Mouse (Mus musculus) midbrain, embryonic 13.5 days (tissue): ENCODE data around the gene Sema4b. TPM values are rescaled to one million over a fixed set of nuclear protein-coding genes. Genes with fewer than 3 reads are reported as not detected.
A peak's percentile ranks its signal among the peaks of the same experiment; 100 is the strongest.

ENCODE experiments used
- ATAC-seq: fragments of 200-750 bp; cut with Nextera tagmentation; 2 replicates; pipeline ENCODE4 v1.8.0; 2017; ENCODE audit warnings: mild to moderate bottlenecking, moderate TSS enrichment, moderate library complexity
- H3K27ac ChIP-seq: fragments of 300-500 bp; sonication (generic); 2 replicates; pipeline ENCODE4 v1.5.1; 2015; ENCODE audit warnings: inconsistent platforms, mild to moderate bottlenecking, moderate library complexity
- H3K27me3 ChIP-seq: fragments of 300-500 bp; sonication (generic); 2 replicates; pipeline ENCODE4 v1.6.1; 2015; ENCODE audit warnings: mild to moderate bottlenecking, inconsistent platforms
- H3K36me3 ChIP-seq: fragments of 300-500 bp; sonication (generic); 2 replicates; pipeline ENCODE4 v1.6.1; 2015; ENCODE audit warnings: mild to moderate bottlenecking, inconsistent platforms
- H3K4me1 ChIP-seq: fragments of 300-500 bp; sonication (generic); replicated peaks from 2 replicates; pipeline ENCODE4 v1.6.1; 2015; ENCODE audit warnings: inconsistent platforms
- H3K4me2 ChIP-seq: fragments of 300-500 bp; sonication (generic); replicated peaks from 2 replicates; pipeline ENCODE4 v1.6.1; 2015; ENCODE audit warnings: moderate library complexity, mild to moderate bottlenecking, inconsistent platforms
- H3K4me3 ChIP-seq: fragments of 300-500 bp; sonication (generic); replicated peaks from 2 replicates; pipeline ENCODE4 v1.5.1; 2015; ENCODE audit warnings: mild to moderate bottlenecking, inconsistent platforms
- H3K9ac ChIP-seq: fragments of 300-500 bp; sonication (generic); replicated peaks from 2 replicates; pipeline ENCODE4 v1.6.1; 2015; ENCODE audit warnings: mild to moderate bottlenecking, inconsistent platforms
- H3K9me3 ChIP-seq: fragments of 300-500 bp; sonication (generic); 2 replicates; pipeline ENCODE4 v1.6.1; 2016; ENCODE audit warnings: mild to moderate bottlenecking, inconsistent platforms
- WGBS: fragments of 180-500 bp; shearing (Covaris S2); methylation state at CpG from one replicate; pipeline ENCODE4 v1.1.7; 2015; 5-methylcytosine and 5-hydroxymethylcytosine counted together
- polyA plus RNA-seq: library from polyadenylated mRNA; unstranded; fragments of >200 nt; fragmentation: Nextera tagmentation; extraction: Ambion mirVana; gene quantifications from 2 replicates; pipeline ENCODE4 v1.2.1, GENCODE M21; 2015

The Sema4b gene
- 22.8 and 24.0 TPM in 2 replicates for polyA plus RNA-seq

DNA sequence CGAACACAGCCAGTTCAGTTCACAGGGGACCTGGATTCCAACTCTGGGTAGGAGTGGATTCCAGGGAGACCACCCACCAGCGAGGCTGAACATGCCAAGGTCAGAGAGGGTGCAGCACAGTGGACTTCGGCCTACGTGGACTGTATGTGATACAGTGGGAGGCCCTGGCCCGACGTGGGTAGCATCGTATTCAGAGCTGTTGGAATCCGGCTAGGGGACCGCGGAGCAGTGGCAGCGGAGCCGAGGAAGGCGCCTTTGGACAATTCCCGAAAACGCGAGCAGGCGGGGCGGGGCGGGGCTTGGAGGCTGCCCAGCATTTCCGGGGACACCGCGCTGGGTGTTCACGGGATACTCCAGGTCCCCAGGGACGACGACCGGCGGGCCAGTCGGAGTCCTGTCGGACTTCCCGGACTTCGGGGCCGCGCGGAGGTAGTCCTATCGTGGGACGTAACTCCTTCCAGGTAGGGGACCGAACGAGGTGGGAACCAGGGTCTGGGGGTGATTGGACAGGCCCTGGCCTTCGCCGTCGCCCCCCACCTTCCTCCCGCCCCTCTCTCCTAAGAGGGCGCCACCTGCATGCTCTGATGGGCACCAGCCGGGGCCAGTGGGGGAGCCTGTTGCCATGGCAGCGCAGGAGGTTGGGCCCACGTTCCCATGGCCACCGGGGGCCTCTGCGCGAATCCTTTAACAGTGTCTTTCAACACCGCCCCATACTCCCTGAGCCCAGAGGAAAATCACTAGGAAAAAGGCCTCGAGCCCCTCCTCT is at the start of gene Sema4b:
TSS of gene Sema4b (plus strand) at position 311 of the 766 bp plus-strand sequence.
- peak; percentile 96 for ATAC-seq
- Histone ChIP-seq H3K36me3 (no peaks in the 10 kb centered on the region), H3K4me3 (peak within 1 kb of the TSS; percentile 52), H3K9ac (peak within 1 kb of the TSS; percentile 67), H3K4me1 (peaks cover 48% of the 10 kb centered on the region), H3K9me3 (no peaks in the 10 kb centered on the region), H3K4me2 (peak within 1 kb of the TSS; percentile 68), H3K27me3 (no peaks in the 10 kb centered on the region; the same call in 1 of the 2 replicates), H3K27ac (peak within 1 kb of the TSS; percentile 90)
- WGBS: under 1% methylated on average over 50 of the region's 51 CpGs

DNA sequence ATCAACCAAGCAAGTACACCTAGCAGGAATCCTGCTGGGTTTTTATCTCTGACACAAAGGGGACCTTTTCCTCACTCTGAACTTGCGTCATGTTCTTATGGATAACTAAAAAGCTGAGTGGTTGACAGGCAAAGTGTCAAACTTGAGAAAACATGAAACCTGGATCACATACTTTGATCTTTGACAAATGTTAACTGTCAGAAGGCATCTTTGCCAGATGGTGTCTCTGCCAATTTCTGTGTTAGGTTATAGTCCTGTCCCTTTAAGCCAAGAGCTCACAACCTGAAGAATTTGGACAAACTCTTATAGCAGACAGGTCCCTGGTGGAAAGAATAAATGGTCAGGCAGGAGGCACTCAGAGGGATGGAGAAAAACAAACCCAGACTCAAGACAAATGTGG is 48.3 kb upstream of the Sema4b start:
- Histone ChIP-seq H3K4me2 (no peak overlapping the region), H3K4me3 (no peak overlapping the region), H3K9ac (no peak overlapping the region), H3K4me1 (peaks cover 7% of the 10 kb centered on the region), H3K9me3 (peaks cover 10% of the 10 kb centered on the region), H3K27ac (no peak overlapping the region), H3K36me3 (no peaks in the 10 kb centered on the region), H3K27me3 (no peaks in the 10 kb centered on the region)
- ATAC-seq: no peak
- WGBS: 77% methylated on average over 1 of the region's 1 CpGs

DNA sequence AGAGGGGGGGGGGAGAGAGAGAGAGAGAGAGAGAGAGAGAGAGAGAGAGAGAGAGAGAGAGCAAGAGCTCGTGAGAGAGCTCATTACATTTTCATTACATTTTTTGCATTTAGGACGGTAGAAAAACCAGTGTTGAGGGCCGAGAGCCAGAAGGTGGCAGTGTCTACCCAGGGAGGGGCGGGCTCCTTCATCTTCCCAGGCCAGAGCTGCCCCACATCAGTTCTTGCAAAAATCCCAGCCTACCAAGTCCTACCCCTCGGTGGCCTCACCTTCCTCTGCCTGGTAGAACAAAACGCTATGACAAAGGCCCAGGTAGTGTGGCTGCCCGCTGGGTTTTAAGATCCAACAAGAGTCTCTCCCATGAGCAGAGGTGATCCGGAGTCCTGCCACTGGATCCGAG is 45.8 kb upstream of the Sema4b start:
- no peak overlapping the region for H3K4me3 ChIP-seq
- WGBS: 15% methylated on average over 9 of the region's 9 CpGs
- H3K9me3 ChIP-seq: peaks cover 10% of the 10 kb centered on the region
- 0 out of 2 replicates have a peak overlapping the region, but pooled peaks have one; percentile 9 for H3K4me2 ChIP-seq
- H3K27ac ChIP-seq: no peak overlapping the region
- peaks cover 11% of the 10 kb centered on the region for H3K4me1 ChIP-seq
- H3K27me3 ChIP-seq: no peaks in the 10 kb centered on the region
- H3K36me3 ChIP-seq: no peaks in the 10 kb centered on the region
- H3K9ac ChIP-seq: no peak overlapping the region
- ATAC-seq: peak; percentile 88

DNA sequence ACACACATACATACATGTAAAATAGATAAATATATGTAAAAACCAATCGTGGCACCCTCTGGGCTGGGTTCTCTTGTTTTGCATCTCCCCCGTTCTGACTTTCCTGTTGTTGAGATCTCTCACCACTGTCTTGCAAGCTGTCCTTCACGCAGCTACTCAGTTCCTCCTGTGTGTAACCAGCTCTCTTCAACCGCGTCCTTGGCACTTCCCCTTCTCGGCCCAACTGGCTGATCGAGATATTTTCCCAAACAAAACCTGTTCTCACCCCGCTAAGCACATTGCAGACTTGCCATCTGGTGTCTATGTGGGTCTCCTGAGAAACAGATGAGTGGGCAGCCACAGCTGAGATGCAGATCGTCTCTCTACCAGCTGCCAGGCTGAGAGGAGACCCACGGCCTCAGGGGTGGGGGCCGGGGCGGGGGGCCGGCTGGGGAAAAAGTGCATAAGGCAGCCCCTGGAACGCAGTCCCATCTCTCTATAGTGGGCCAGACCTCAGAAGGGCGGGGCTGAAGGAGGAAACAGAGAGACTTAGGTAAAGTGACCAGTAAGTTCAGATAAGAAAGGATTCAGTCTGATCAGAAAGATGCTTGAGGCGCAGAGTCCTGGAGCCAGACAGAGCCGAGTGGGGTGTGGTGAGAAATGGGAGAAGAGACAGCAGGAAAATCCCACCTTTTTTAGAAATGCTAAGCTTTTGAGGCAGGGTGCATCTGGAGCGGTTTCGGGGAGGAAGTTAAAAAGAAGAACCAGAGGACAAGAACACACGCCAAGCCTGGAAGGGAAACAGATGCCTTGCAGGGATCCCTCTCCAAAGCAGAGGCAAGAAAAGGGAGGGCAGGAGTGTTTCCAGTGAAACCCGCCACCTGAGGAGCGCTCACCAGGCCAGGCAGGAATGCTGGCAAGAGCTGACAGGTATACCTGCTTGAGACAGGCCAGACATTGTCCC is 43.0 kb upstream of the Sema4b start:
- H3K27me3 ChIP-seq: no peaks in the 10 kb centered on the region
- no peak overlapping the region for H3K4me2 ChIP-seq
- ATAC-seq: peak; percentile 63
- no peak overlapping the region for H3K4me3 ChIP-seq
- 40% methylated on average over 22 of the region's 22 CpGs for WGBS
- H3K9ac ChIP-seq: peak overlapping the region; percentile 32; the same call in 1 of the 2 replicates
- peak overlapping the region; percentile 65 for H3K27ac ChIP-seq
- no peaks in the 10 kb centered on the region for H3K36me3 ChIP-seq
- H3K4me1 ChIP-seq: peaks cover 11% of the 10 kb centered on the region
- no peaks in the 10 kb centered on the region for H3K9me3 ChIP-seq

DNA sequence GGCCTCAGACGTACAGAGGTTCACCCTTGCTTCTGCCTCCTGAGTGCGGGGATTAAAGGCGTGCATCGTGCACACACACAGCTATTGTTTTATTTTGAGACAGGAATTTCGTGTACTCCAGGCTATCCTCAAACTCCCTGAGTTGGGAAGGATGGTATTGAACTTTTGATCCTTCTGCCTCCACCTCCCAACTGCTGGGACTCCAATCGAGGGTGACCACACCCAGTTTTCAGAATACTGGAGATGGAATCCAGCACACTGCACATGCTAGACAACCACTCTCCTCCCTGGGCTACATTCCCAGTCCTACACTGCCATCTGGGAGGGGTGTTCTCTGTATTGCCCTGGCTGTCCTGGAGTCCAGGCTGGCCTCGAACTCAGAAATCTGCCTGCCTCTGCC is 41.9 kb upstream of the Sema4b start:
- peaks cover 21% of the 10 kb centered on the region for H3K4me1 ChIP-seq
- H3K4me2 ChIP-seq: no peak overlapping the region
- no peak overlapping the region for H3K9ac ChIP-seq
- no peaks in the 10 kb centered on the region for H3K27me3 ChIP-seq
- WGBS: 93% methylated on average over 7 of the region's 7 CpGs
- no peak overlapping the region for H3K4me3 ChIP-seq
- no peak overlapping the region for H3K27ac ChIP-seq
- no peaks in the 10 kb centered on the region for H3K9me3 ChIP-seq
- ATAC-seq: no peak
- no peaks in the 10 kb centered on the region for H3K36me3 ChIP-seq

DNA sequence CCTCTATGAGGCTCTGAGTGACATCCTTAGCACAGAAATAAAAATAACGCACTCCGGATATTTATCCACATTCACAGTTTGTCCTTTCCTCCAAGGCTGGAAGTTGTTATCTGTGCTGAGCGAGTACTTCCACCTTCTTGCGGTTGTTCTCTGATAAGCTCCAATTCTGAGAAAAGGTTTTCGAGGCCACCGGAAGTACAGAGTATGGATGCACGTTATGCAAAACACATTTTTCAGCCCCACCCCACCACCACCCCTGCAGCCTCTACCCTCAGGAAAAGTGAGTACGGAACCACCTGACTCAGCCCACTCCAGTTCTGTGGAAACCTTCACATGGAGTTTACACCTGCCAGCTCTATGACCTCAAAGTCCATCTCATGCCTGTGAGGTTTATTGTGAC is 40.6 kb upstream of the Sema4b start:
- no peak overlapping the region for H3K4me3 ChIP-seq
- H3K27ac ChIP-seq: no peak overlapping the region
- H3K9ac ChIP-seq: no peak overlapping the region
- H3K27me3 ChIP-seq: no peaks in the 10 kb centered on the region
- H3K9me3 ChIP-seq: no peaks in the 10 kb centered on the region
- no peak for ATAC-seq
- peaks cover 19% of the 10 kb centered on the region for H3K4me1 ChIP-seq
- no peaks in the 10 kb centered on the region for H3K36me3 ChIP-seq
- WGBS: 94% methylated on average over 8 of the region's 8 CpGs
- no peak overlapping the region for H3K4me2 ChIP-seq

DNA sequence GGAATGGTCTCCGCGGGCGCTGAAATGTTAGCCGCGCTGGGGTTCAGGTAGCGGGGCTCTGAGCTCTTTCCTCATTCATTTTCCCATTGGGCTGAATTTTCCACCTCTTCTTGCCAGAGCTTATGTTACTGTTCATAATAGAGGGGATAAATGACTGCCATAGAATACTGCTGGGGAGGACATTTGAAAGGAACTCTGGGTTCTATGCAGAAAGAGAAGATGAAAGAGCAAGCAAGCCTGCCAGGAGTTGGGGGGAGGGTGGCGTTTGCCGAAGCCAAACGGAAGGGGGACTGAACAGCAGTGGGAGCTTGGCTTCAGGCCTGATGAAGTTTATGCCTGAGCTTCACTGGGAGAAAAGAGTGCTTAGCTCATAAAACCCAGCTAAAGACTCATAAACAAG is 37.3 kb upstream of the Sema4b start:
- 55% methylated on average over 9 of the region's 9 CpGs for WGBS
- no peaks in the 10 kb centered on the region for H3K27me3 ChIP-seq
- H3K4me3 ChIP-seq: no peak overlapping the region
- 0 out of 2 replicates have a peak overlapping the region, but pooled peaks have one; percentile 26 for H3K27ac ChIP-seq
- ATAC-seq: no peak
- H3K9ac ChIP-seq: no peak overlapping the region
- H3K9me3 ChIP-seq: no peaks in the 10 kb centered on the region
- H3K4me2 ChIP-seq: no peak overlapping the region
- H3K36me3 ChIP-seq: no peaks in the 10 kb centered on the region
- H3K4me1 ChIP-seq: peaks cover 10% of the 10 kb centered on the region

DNA sequence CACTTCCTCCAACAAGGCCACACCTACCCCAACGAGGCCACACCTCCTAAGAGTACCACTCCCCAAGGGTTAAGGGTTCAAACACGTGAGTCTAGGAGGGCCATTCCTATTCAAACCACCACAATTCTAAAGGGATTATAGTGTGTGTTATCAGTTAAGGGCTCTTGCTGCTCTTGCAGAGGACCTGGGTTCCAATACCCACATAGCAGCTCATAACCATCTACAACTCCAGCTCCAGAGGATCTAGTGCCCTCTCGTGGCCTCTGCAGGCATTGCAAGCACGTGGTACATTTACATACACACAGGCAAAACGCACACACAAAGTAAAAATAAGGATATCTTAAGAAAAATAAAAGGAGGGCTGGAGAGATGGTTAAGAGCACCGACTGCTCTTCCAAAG is 34.5 kb upstream of the Sema4b start:
- H3K4me2 ChIP-seq: no peak overlapping the region

DNA sequence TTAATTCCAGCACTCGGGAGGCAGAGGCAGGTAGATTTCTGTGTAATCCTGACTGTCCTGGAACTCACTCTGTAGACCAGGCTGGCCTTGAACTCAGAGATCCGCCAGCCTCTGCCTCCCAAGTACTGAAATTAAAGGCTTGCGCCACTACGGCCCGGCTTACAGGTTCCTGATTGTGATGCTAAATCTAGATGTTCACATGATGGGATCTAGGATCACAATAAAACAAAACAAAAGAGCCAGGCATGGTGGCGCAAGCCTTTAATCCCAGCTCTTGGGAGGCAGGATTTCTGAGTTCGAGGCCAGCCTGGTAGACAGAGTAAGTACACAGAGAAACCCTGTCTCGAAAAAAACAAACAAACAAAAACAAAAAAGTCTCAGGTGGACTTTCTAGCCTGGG is 33.9 kb upstream of the Sema4b start:
- H3K4me1 ChIP-seq: peaks cover 10% of the 10 kb centered on the region
- H3K27me3 ChIP-seq: no peaks in the 10 kb centered on the region
- no peak overlapping the region for H3K4me2 ChIP-seq
- H3K9ac ChIP-seq: no peak overlapping the region
- no peak for ATAC-seq
- no peaks in the 10 kb centered on the region for H3K36me3 ChIP-seq
- H3K4me3 ChIP-seq: no peak overlapping the region
- WGBS: 87% methylated on average over 8 of the region's 8 CpGs
- no peaks in the 10 kb centered on the region for H3K9me3 ChIP-seq
- H3K27ac ChIP-seq: no peak overlapping the region

More for the DNA sequence above, 34.5 kb upstream of the Sema4b start:
- H3K4me1 ChIP-seq: peaks cover 10% of the 10 kb centered on the region
- H3K9ac ChIP-seq: no peak overlapping the region
- no peak overlapping the region for H3K4me3 ChIP-seq
- H3K27ac ChIP-seq: no peak overlapping the region
- H3K27me3 ChIP-seq: no peaks in the 10 kb centered on the region
- no peaks in the 10 kb centered on the region for H3K9me3 ChIP-seq
- no peaks in the 10 kb centered on the region for H3K36me3 ChIP-seq
- ATAC-seq: no peak
- 62% methylated on average over 6 of the region's 6 CpGs for WGBS

DNA sequence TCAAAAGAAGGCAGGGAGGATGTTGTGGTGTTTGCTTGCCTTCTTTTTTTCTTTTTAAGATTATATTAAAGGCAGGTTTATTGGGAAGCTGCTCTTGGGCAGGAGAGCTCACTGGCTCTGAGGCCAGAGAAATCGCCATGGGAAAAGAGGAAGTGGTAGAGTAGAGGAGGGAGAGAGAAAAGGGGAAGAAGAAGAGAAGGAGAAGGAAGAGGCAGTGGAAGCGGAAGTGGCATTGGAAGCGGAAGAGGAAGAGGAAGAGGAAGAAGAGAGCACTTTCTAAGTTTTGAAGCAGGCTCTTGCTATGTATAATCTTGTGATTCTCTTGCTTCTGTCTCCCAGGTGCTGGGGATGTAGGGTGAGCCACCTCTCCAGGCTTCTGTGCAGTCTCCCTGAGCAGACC is 32.0 kb upstream of the Sema4b start:
- 80% methylated on average over 3 of the region's 3 CpGs for WGBS

DNA sequence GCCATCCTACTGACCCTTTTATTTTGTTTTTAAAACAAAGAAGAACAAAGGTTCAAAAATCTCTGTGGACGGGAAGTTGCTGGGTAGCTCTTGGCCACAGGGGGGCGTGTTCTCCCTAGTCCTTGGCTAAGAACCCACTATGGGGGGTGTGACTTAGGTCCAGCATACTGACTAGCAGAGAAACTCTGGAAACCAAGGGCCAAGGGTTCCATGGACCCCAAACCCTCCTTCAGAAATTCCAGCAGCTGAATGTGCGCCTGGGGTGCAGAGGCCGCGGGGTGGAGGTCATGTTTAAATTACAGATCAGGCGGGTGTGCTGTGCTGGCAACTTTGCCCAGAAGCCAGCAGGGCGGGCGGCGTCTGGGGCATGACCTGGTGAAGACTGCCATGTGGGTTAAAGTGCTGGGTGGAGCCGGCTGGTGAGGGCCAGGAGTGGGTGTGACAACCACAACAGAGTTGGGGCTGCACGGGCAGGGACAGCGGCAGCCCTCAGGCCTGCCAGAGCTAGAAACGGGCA is 29.9 kb upstream of the Sema4b start:
- H3K4me3 ChIP-seq: no peak overlapping the region
- peaks cover 4% of the 10 kb centered on the region; the same call in 1 of the 2 replicates for H3K4me1 ChIP-seq
- WGBS: 48% methylated on average over 13 of the region's 13 CpGs
- no peak overlapping the region for H3K27ac ChIP-seq
- no peaks in the 10 kb centered on the region for H3K36me3 ChIP-seq
- no peak for ATAC-seq
- H3K9ac ChIP-seq: no peak overlapping the region
- no peaks in the 10 kb centered on the region for H3K9me3 ChIP-seq
- no peaks in the 10 kb centered on the region for H3K27me3 ChIP-seq
- no peak overlapping the region for H3K4me2 ChIP-seq

More for the DNA sequence above, 32.0 kb upstream of the Sema4b start:
- H3K27me3 ChIP-seq: no peaks in the 10 kb centered on the region
- ATAC-seq: no peak
- no peaks in the 10 kb centered on the region for H3K9me3 ChIP-seq
- H3K27ac ChIP-seq: no peak overlapping the region
- no peak overlapping the region for H3K4me3 ChIP-seq
- H3K4me2 ChIP-seq: no peak overlapping the region
- peaks cover under 1% of the 10 kb centered on the region for H3K4me1 ChIP-seq
- H3K9ac ChIP-seq: no peak overlapping the region
- H3K36me3 ChIP-seq: no peaks in the 10 kb centered on the region
